Mouse (Mus musculus): Measurements from ENCODE around the gene Nsun3. TPM values are rescaled to one million over a fixed set of nuclear protein-coding genes. Genes with fewer than 3 reads are reported as not detected.
A peak's percentile ranks its signal among the peaks of the same experiment; 100 is the strongest.

The Nsun3 gene
- polyA plus RNA-seq, 1 experiment from 2014 or later, result 9.4 TPM

GRCm38 (mm10) chr16:62810855-62811254, 24.2 kb upstream of the Nsun3 start:
- WGBS, result 81% methylated on average over 4 of the region's 4 CpGs
- Histone ChIP-seq H3K4me1 (ENCODE audit: control insufficient read depth, insufficient read depth, low read length) (no peaks in the 10 kb centered on the region), H3K36me3 (ENCODE audit: control insufficient read depth, insufficient read depth, low read length) (no peaks in the 10 kb centered on the region), H3K4me3 (replicated peaks; ENCODE audit: low read length) (no peak overlapping the region), H3K4me2 (ENCODE audit: low read depth, low read length) (no peak overlapping the region), H3K9me3 (replicated peaks; ENCODE audit: control insufficient read depth, low read length) (no peaks in the 10 kb centered on the region), H3K27ac (ENCODE audit: low read length) (no peak overlapping the region), H3K9ac (ENCODE audit: low read length) (no peak overlapping the region), H3K27me3 (ENCODE audit: control insufficient read depth, insufficient read depth, low read length) (no peaks in the 10 kb centered on the region)
- no peak for ATAC-seq (ENCODE audit: insufficient read depth, low FRiP score)

- H3K9ac ChIP-seq (ENCODE audit: low read length), result peak overlapping the region; percentile 39; the same call in 1 of the 2 replicates
- H3K4me3 ChIP-seq (replicated peaks; ENCODE audit: low read length), result no peak overlapping the region
- H3K4me1 ChIP-seq (ENCODE audit: control insufficient read depth, insufficient read depth, low read length), result no peaks in the 10 kb centered on the region
- H3K27me3 ChIP-seq (ENCODE audit: control insufficient read depth, insufficient read depth, low read length), result no peaks in the 10 kb centered on the region
- peak; percentile 90 for ATAC-seq (ENCODE audit: insufficient read depth, low FRiP score)
- no peaks in the 10 kb centered on the region for H3K9me3 ChIP-seq (replicated peaks; ENCODE audit: control insufficient read depth, low read length)
- H3K36me3 ChIP-seq (ENCODE audit: control insufficient read depth, insufficient read depth, low read length), result 0 out of 2 replicates have a peak, but pooled peaks cover 6% of the 10 kb centered on the region
- H3K4me2 ChIP-seq (ENCODE audit: low read depth, low read length), result no peak overlapping the region
- 54% methylated on average over 8 of the region's 8 CpGs for WGBS
- H3K27ac ChIP-seq (ENCODE audit: low read length), result peak overlapping the region; percentile 49; the same call in 1 of the 2 replicates
Observed at GRCm38 (mm10) chr16:62807249-62807979, 20.8 kb upstream of the Nsun3 start.

- ATAC-seq (ENCODE audit: insufficient read depth, low FRiP score), result no peak
- no peaks in the 10 kb centered on the region for H3K27me3 ChIP-seq (ENCODE audit: control insufficient read depth, insufficient read depth, low read length)
- H3K4me2 ChIP-seq (ENCODE audit: low read depth, low read length), result no peak overlapping the region
- no peak overlapping the region for H3K4me3 ChIP-seq (replicated peaks; ENCODE audit: low read length)
- WGBS, result 92% methylated on average over 3 of the region's 3 CpGs
- H3K9ac ChIP-seq (ENCODE audit: low read length), result no peak overlapping the region
- no peaks in the 10 kb centered on the region for H3K9me3 ChIP-seq (replicated peaks; ENCODE audit: control insufficient read depth, low read length)
- H3K27ac ChIP-seq (ENCODE audit: low read length), result no peak overlapping the region
- no peaks in the 10 kb centered on the region for H3K4me1 ChIP-seq (ENCODE audit: control insufficient read depth, insufficient read depth, low read length)
- H3K36me3 ChIP-seq (ENCODE audit: control insufficient read depth, insufficient read depth, low read length), result 0 out of 2 replicates have a peak, but pooled peaks cover 6% of the 10 kb centered on the region
Observed at GRCm38 (mm10) chr16:62804621-62805020, 18.0 kb upstream of the Nsun3 start.

GRCm38 (mm10) chr16:62799839-62800238, 13.2 kb upstream of the Nsun3 start:
- Histone ChIP-seq H3K4me3 (replicated peaks; ENCODE audit: low read length) (no peak overlapping the region), H3K9me3 (replicated peaks; ENCODE audit: control insufficient read depth, low read length) (no peaks in the 10 kb centered on the region), H3K36me3 (ENCODE audit: control insufficient read depth, insufficient read depth, low read length) (0 out of 2 replicates have a peak, but pooled peaks cover 6% of the 10 kb centered on the region), H3K27ac (ENCODE audit: low read length) (peak overlapping the region; percentile 16), H3K9ac (ENCODE audit: low read length) (no peak overlapping the region), H3K4me1 (ENCODE audit: control insufficient read depth, insufficient read depth, low read length) (no peaks in the 10 kb centered on the region), H3K4me2 (ENCODE audit: low read depth, low read length) (no peak overlapping the region), H3K27me3 (ENCODE audit: control insufficient read depth, insufficient read depth, low read length) (no peaks in the 10 kb centered on the region)
- WGBS, result 69% methylated on average over 3 of the region's 3 CpGs
- ATAC-seq (ENCODE audit: insufficient read depth, low FRiP score), result no peak

- H3K4me2 ChIP-seq (ENCODE audit: low read depth, low read length), result no peak overlapping the region
- no peaks in the 10 kb centered on the region for H3K4me1 ChIP-seq (ENCODE audit: control insufficient read depth, insufficient read depth, low read length)
- no peaks in the 10 kb centered on the region for H3K27me3 ChIP-seq (ENCODE audit: control insufficient read depth, insufficient read depth, low read length)
- no peak overlapping the region for H3K9ac ChIP-seq (ENCODE audit: low read length)
- 0 out of 2 replicates have a peak, but pooled peaks cover 3% of the 10 kb centered on the region for H3K36me3 ChIP-seq (ENCODE audit: control insufficient read depth, insufficient read depth, low read length)
- H3K27ac ChIP-seq (ENCODE audit: low read length), result peak overlapping the region; percentile 16
- H3K4me3 ChIP-seq (replicated peaks; ENCODE audit: low read length), result no peak overlapping the region
- no peak for ATAC-seq (ENCODE audit: insufficient read depth, low FRiP score)
- 77% methylated on average over 4 of the region's 4 CpGs for WGBS
- H3K9me3 ChIP-seq (replicated peaks; ENCODE audit: control insufficient read depth, low read length), result no peaks in the 10 kb centered on the region
Observed at GRCm38 (mm10) chr16:62799426-62799825, 12.8 kb upstream of the Nsun3 start.

GRCm38 (mm10) chr16:62798808-62799207, 12.2 kb upstream of the Nsun3 start:
- H3K36me3 ChIP-seq (ENCODE audit: control insufficient read depth, insufficient read depth, low read length), result no peaks in the 10 kb centered on the region
- no peaks in the 10 kb centered on the region for H3K9me3 ChIP-seq (replicated peaks; ENCODE audit: control insufficient read depth, low read length)
- H3K4me2 ChIP-seq (ENCODE audit: low read depth, low read length), result no peak overlapping the region
- no peaks in the 10 kb centered on the region for H3K4me1 ChIP-seq (ENCODE audit: control insufficient read depth, insufficient read depth, low read length)
- 91% methylated on average over 3 of the region's 3 CpGs for WGBS
- peak overlapping the region; percentile 16; the same call in 1 of the 2 replicates for H3K27ac ChIP-seq (ENCODE audit: low read length)
- no peaks in the 10 kb centered on the region for H3K27me3 ChIP-seq (ENCODE audit: control insufficient read depth, insufficient read depth, low read length)
- no peak overlapping the region for H3K9ac ChIP-seq (ENCODE audit: low read length)
- no peak for ATAC-seq (ENCODE audit: insufficient read depth, low FRiP score)
- no peak overlapping the region for H3K4me3 ChIP-seq (replicated peaks; ENCODE audit: low read length)

GRCm38 (mm10) chr16:62796608-62797007, 10.0 kb upstream of the Nsun3 start:
- no peaks in the 10 kb centered on the region for H3K36me3 ChIP-seq (ENCODE audit: control insufficient read depth, insufficient read depth, low read length)
- H3K27ac ChIP-seq (ENCODE audit: low read length), result no peak overlapping the region
- no peak overlapping the region for H3K4me2 ChIP-seq (ENCODE audit: low read depth, low read length)
- 74% methylated on average over 1 of the region's 1 CpGs for WGBS
- H3K4me1 ChIP-seq (ENCODE audit: control insufficient read depth, insufficient read depth, low read length), result no peaks in the 10 kb centered on the region
- no peaks in the 10 kb centered on the region for H3K27me3 ChIP-seq (ENCODE audit: control insufficient read depth, insufficient read depth, low read length)
- H3K9ac ChIP-seq (ENCODE audit: low read length), result no peak overlapping the region
- H3K4me3 ChIP-seq (replicated peaks; ENCODE audit: low read length), result no peak overlapping the region
- no peaks in the 10 kb centered on the region for H3K9me3 ChIP-seq (replicated peaks; ENCODE audit: control insufficient read depth, low read length)
- ATAC-seq (ENCODE audit: insufficient read depth, low FRiP score), result no peak

- no peak for ATAC-seq (ENCODE audit: insufficient read depth, low FRiP score)
- Histone ChIP-seq H3K27ac (ENCODE audit: low read length) (no peak overlapping the region), H3K4me2 (ENCODE audit: low read depth, low read length) (no peak overlapping the region), H3K4me1 (ENCODE audit: control insufficient read depth, insufficient read depth, low read length) (peaks cover 9% of the 10 kb centered on the region), H3K9me3 (replicated peaks; ENCODE audit: control insufficient read depth, low read length) (no peaks in the 10 kb centered on the region), H3K27me3 (ENCODE audit: control insufficient read depth, insufficient read depth, low read length) (no peaks in the 10 kb centered on the region), H3K4me3 (replicated peaks; ENCODE audit: low read length) (no peak overlapping the region), H3K36me3 (ENCODE audit: control insufficient read depth, insufficient read depth, low read length) (no peaks in the 10 kb centered on the region), H3K9ac (ENCODE audit: low read length) (no peak overlapping the region)
- 57% methylated on average over 5 of the region's 5 CpGs for WGBS
Observed at GRCm38 (mm10) chr16:62782229-62782628, 4.4 kb downstream of the Nsun3 start.

- no peak for ATAC-seq (ENCODE audit: insufficient read depth, low FRiP score)
- Histone ChIP-seq H3K36me3 (ENCODE audit: control insufficient read depth, insufficient read depth, low read length) (no peaks in the 10 kb centered on the region), H3K4me3 (replicated peaks; ENCODE audit: low read length) (no peak overlapping the region), H3K4me2 (ENCODE audit: low read depth, low read length) (no peak overlapping the region), H3K27me3 (ENCODE audit: control insufficient read depth, insufficient read depth, low read length) (no peaks in the 10 kb centered on the region), H3K4me1 (ENCODE audit: control insufficient read depth, insufficient read depth, low read length) (no peaks in the 10 kb centered on the region), H3K27ac (ENCODE audit: low read length) (no peak overlapping the region), H3K9ac (ENCODE audit: low read length) (no peak overlapping the region), H3K9me3 (replicated peaks; ENCODE audit: control insufficient read depth, low read length) (no peaks in the 10 kb centered on the region)
- 58% methylated on average over 10 of the region's 10 CpGs for WGBS
Observed at GRCm38 (mm10) chr16:62778282-62778681, 8.3 kb downstream of the Nsun3 start.
